Mouse (Mus musculus) liver, embryonic 11.5 days (tissue): ENCODE measurements around the gene Mms22l. TPM values are rescaled to one million over a fixed set of nuclear protein-coding genes. Genes with fewer than 3 reads are reported as not detected.

ENCODE experiments used
- ATAC-seq: fragments of 200-750 bp; cut with Nextera tagmentation; replicated peaks from 2 replicates; pipeline ENCODE4 v1.8.0; 2017; ENCODE audit warnings: moderate number of reproducible peaks, mild to moderate bottlenecking, moderate TSS enrichment, moderate library complexity; ENCODE audit not compliant: low FRiP score
- DNase-seq: peaks from one replicate; pipeline ENCODE4 v3.0.0-alpha.2; 2017; ENCODE audit warnings: low spot score
- H3K27ac ChIP-seq: fragments of 300-500 bp; sonication (generic); 2 replicates; pipeline ENCODE4 v1.5.1; 2014; ENCODE audit warnings: mild to moderate bottlenecking, low read depth, low read length, control low read depth
- H3K27me3 ChIP-seq: fragments of 300-500 bp; sonication (generic); replicated peaks from 2 replicates; pipeline ENCODE4 v1.6.1; 2014; ENCODE audit warnings: low read length, mixed read lengths; ENCODE audit not compliant: control insufficient read depth, insufficient read depth
- H3K36me3 ChIP-seq: fragments of 300-500 bp; sonication (generic); 2 replicates; pipeline ENCODE4 v1.6.1; 2014; ENCODE audit warnings: mild to moderate bottlenecking, low read length, moderate library complexity, mixed read lengths; ENCODE audit not compliant: control insufficient read depth, insufficient read depth
- H3K4me1 ChIP-seq: fragments of 300-500 bp; sonication (generic); replicated peaks from 2 replicates; pipeline ENCODE4 v1.6.1; 2014; ENCODE audit warnings: low read length, mixed read lengths; ENCODE audit not compliant: control insufficient read depth, insufficient read depth
- H3K4me2 ChIP-seq: fragments of 300-500 bp; sonication (generic); 2 replicates; pipeline ENCODE4 v1.6.1; 2014; ENCODE audit warnings: mild to moderate bottlenecking, control low read depth, moderate library complexity
- H3K4me3 ChIP-seq: fragments of 300-500 bp; sonication (generic); 2 replicates; pipeline ENCODE4 v1.5.1; 2014; ENCODE audit warnings: low read depth, low read length, control low read depth
- H3K9ac ChIP-seq: fragments of 300-500 bp; sonication (generic); 2 replicates; pipeline ENCODE4 v1.6.1; 2014; ENCODE audit warnings: low read depth, low read length, control low read depth
- H3K9me3 ChIP-seq: fragments of 300-500 bp; sonication (generic); 2 replicates; pipeline ENCODE4 v1.6.1; 2016; ENCODE audit warnings: low read length, inconsistent platforms, mixed read lengths; ENCODE audit not compliant: control insufficient read depth
- WGBS: fragments of 180-500 bp; shearing (Covaris S2); extraction: QIAGEN DNeasy Blood & Tissue Kit; methylation state at CpG from one replicate; pipeline ENCODE4 v1.1.7; 2014; 5-methylcytosine and 5-hydroxymethylcytosine counted together
- polyA plus RNA-seq: library from polyadenylated mRNA; unstranded; fragments of >200 nt; fragmentation: Nextera tagmentation; extraction: Ambion mirVana; gene quantifications from 2 replicates; pipeline ENCODE4 v1.2.1, GENCODE M21; 2014

Gene Mms22l
- polyA plus RNA-seq, 1 experiment from 2014 or later, result 47.2 TPM

DNA sequence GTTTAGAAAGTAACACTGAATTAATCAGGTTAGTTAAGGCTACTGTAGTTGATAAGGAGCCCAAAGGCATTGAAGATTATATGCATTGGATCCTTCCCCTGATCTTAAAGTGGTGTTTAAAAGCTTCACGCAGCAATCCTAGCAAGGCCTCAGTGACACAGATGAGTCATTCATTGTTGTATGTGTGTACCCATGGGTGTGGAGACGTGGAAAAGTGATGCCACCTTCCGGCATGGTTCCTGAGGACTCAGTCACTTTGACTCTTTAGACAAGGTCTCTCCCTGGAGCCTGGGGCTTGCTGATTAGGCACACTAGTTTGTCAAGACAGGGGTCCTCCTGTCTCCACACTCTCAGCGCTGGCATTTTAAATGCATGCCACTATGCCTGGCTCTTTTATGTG is 60.9 kb downstream of the Mms22l start:
- WGBS, result 73% methylated on average over 4 of the region's 4 CpGs
- DNase-seq, result no peak
- no peaks in the 10 kb centered on the region for H3K27me3 ChIP-seq
- H3K4me1 ChIP-seq, result peaks cover 7% of the 10 kb centered on the region
- H3K4me3 ChIP-seq, result no peak overlapping the region
- no peak for ATAC-seq
- H3K27ac ChIP-seq, result no peak overlapping the region
- H3K9me3 ChIP-seq, result no peaks in the 10 kb centered on the region
- no peaks in the 10 kb centered on the region for H3K36me3 ChIP-seq
- H3K9ac ChIP-seq, result no peak overlapping the region
- no peak overlapping the region for H3K4me2 ChIP-seq

DNA sequence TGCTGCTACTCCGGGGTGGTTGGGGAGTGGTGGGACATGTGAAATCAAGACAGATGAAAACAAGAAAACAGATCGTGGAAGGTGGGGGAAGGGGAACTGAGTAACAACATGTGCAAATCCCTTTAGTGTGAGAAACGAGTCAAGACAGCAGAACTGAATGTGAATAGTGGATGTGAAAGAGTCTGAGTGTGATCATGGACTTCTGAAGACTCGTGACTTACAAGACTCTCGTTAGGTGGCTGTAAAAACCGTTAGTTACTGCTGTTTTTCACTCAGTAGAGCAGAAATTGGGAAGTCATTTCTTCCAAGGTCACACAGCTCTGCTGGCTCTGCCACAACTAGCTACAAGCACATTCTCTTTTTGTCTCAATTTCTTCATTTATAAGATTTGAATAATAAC is 71.8 kb downstream of the Mms22l start:
- ATAC-seq, result no peak

DNA sequence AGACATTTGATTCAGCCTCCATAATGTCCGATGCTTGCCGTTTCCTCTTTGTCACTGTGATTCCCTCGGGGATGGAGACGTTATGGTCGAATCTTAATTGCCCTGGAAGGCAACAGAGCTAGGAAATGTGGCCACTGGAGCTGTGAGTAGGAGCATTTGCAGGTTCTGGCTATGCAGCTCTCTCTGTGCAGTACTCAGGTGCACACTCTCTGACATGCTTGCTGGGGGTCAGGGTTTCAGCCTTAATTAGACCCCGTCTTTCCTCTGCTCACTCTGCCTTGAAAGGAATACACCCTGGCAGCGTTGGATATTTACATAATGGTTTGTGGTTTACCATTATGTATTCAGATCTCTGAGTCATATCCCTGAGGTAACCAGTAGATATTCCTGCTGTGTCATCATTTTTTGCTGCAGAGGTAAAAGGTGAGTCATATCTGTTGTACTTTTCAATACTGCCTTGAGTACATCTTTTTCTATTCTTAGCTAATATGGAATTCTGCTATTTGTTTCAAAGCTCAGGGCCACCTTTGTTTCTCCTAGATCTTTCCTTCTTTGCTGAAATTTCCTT is 72.8 kb downstream of the Mms22l start:
- no peaks in the 10 kb centered on the region for H3K27me3 ChIP-seq
- H3K9me3 ChIP-seq, result no peaks in the 10 kb centered on the region
- H3K9ac ChIP-seq, result no peak overlapping the region
- H3K27ac ChIP-seq, result no peak overlapping the region
- ATAC-seq, result no peak
- WGBS, result 84% methylated on average over 7 of the region's 7 CpGs
- no peak for DNase-seq
- no peaks in the 10 kb centered on the region for H3K4me1 ChIP-seq
- no peak overlapping the region for H3K4me3 ChIP-seq
- no peaks in the 10 kb centered on the region for H3K36me3 ChIP-seq
- H3K4me2 ChIP-seq, result no peak overlapping the region

More for the DNA sequence above, 71.8 kb downstream of the Mms22l start:
- WGBS, result 69% methylated on average over 6 of the region's 6 CpGs
- no peak overlapping the region for H3K27ac ChIP-seq
- no peaks in the 10 kb centered on the region for H3K4me1 ChIP-seq
- no peaks in the 10 kb centered on the region for H3K36me3 ChIP-seq
- H3K27me3 ChIP-seq, result no peaks in the 10 kb centered on the region
- no peak overlapping the region for H3K4me3 ChIP-seq
- H3K9ac ChIP-seq, result no peak overlapping the region
- H3K9me3 ChIP-seq, result no peaks in the 10 kb centered on the region
- no peak for DNase-seq
- H3K4me2 ChIP-seq, result no peak overlapping the region

DNA sequence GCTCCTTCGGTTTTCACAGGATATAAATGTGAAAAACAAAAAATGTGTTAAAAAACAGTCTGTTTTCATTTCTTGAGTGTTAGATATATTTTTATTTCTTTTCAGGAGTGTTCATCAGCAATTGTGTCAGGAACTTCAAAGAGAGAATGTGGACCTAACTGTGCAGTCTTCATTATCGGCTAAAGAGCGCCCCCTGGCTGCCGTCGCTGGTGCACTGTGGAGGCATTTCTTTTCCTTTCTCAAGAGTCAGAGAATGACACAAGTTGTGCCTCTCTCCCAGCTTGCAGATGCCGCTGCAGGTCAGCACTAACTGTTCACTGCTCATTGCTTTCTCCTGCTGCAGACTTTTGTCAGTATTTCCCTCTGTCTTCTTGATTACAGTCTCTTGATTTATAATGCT is 78.0 kb downstream of the Mms22l start:
- peak; percentile 70 for ATAC-seq
- WGBS, result 23% methylated on average over 6 of the region's 6 CpGs
- H3K36me3 ChIP-seq, result peaks cover 13% of the 10 kb centered on the region
- H3K4me3 ChIP-seq, result no peak overlapping the region
- DNase-seq, result peak; percentile 68
- no peaks in the 10 kb centered on the region for H3K9me3 ChIP-seq
- no peak overlapping the region for H3K4me2 ChIP-seq
- H3K4me1 ChIP-seq, result no peaks in the 10 kb centered on the region
- H3K9ac ChIP-seq, result no peak overlapping the region
- H3K27ac ChIP-seq, result no peak overlapping the region
- no peaks in the 10 kb centered on the region for H3K27me3 ChIP-seq

DNA sequence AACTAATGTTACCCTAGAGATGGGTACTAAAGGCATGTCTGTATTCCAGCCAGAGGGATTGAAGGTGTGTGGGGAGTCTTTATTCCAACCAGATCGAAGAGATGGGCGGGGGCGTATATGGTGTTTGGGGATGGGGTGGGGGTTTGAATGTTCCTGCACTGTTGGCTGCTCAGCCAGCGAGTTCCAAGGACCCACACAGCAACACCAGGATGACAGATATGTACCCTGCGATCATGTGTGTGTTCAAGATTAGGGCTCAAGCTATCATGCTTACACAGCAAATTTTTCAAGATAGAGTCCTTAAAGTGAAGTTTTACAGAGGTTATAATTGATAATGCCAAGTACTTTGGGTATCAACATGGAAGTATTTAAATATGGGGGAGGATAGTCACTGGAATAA is 81.3 kb downstream of the Mms22l start:
- no peak for DNase-seq
- ATAC-seq, result peak; percentile 39; the same call in 1 of the 2 replicates
- WGBS, result 82% methylated on average over 5 of the region's 5 CpGs
- peaks cover 19% of the 10 kb centered on the region for H3K36me3 ChIP-seq
- H3K4me2 ChIP-seq, result no peak overlapping the region
- H3K9ac ChIP-seq, result no peak overlapping the region
- no peaks in the 10 kb centered on the region for H3K9me3 ChIP-seq
- H3K4me1 ChIP-seq, result no peaks in the 10 kb centered on the region
- no peaks in the 10 kb centered on the region for H3K27me3 ChIP-seq
- no peak overlapping the region for H3K27ac ChIP-seq
- no peak overlapping the region for H3K4me3 ChIP-seq

DNA sequence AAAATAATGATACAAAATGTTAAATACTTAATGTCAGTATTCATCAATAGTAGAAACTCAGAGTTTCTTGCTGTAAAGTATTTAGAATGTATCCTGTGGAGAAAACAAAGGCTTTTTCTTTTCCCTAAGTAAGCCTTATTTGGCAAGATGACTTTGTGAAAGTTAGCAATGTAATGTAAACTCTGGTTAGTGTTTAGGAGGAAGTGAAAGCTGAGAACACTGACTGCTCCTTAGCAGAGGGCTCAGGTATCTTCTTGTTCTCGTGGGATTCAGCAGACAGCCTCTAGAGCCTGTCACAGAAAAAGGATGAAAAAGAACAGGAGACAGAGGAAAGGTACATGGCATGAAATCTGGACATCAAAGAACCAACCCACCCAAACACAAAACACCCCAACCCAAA is 86.0 kb downstream of the Mms22l start:
- no peak overlapping the region for H3K4me3 ChIP-seq
- 52% methylated on average over 1 of the region's 1 CpGs for WGBS
- no peaks in the 10 kb centered on the region for H3K9me3 ChIP-seq
- peaks cover 14% of the 10 kb centered on the region; the same call in 1 of the 2 replicates for H3K36me3 ChIP-seq
- no peak overlapping the region for H3K27ac ChIP-seq
- DNase-seq, result no peak
- no peak overlapping the region for H3K9ac ChIP-seq
- no peak for ATAC-seq
- no peaks in the 10 kb centered on the region for H3K4me1 ChIP-seq
- no peak overlapping the region for H3K4me2 ChIP-seq
- H3K27me3 ChIP-seq, result no peaks in the 10 kb centered on the region

DNA sequence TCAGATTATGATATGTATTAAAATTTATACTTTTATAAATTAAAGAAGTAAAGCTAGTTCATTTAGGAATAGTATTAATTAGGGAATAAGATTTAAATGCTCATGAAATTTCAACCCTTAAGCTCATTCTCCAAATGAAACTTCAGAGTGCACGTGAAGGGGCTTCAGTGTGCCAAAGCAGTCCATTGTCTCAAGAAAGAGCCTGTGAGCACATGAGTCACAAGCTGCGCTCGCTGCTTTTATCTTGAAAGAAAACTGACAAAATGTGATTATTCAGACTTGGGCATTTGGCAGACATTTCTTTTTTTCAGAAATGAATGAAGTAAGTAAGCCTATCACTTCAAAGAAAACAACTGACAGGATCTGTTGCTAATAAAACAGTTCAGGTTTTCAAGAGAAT is 87.7 kb downstream of the Mms22l start:
- whole genome bisulfite sequencing, result 90% methylated on average over 3 of the region's 3 CpGs
- no peaks in the 10 kb centered on the region for H3K27me3 ChIP-seq
- no peaks in the 10 kb centered on the region for H3K9me3 ChIP-seq
- no peaks in the 10 kb centered on the region for H3K4me1 ChIP-seq
- DNase-seq (no peak), ATAC-seq (no peak)
- peaks cover 19% of the 10 kb centered on the region for H3K36me3 ChIP-seq
- no peak overlapping the region for H3K4me3 ChIP-seq
- no peak overlapping the region for H3K27ac ChIP-seq
- H3K4me2 ChIP-seq, result no peak overlapping the region
- no peak overlapping the region for H3K9ac ChIP-seq

DNA sequence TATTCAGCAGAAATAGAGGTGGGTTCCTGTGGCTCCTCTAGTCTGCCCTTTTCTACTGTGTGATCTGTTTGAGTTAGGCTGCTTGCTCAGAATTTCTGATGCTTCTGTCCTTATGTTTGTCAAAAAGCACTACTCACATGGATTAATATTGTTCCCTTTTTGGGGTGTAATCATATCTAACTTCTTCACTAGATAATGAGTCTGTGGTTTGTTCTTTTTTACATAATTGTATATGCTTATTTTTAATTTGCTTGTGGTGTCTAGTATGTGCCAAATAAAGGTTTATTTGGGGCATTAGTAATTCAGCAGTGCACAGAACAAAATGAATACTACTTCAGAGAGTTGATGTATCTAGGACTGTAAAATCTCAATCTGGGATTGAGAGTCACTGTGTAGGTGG is 98.6 kb downstream of the Mms22l start:
- Histone ChIP-seq H3K9me3 (no peaks in the 10 kb centered on the region), H3K27ac (no peak overlapping the region), H3K4me3 (no peak overlapping the region), H3K36me3 (peaks cover 3% of the 10 kb centered on the region; the same call in 1 of the 2 replicates), H3K9ac (no peak overlapping the region), H3K4me2 (no peak overlapping the region), H3K4me1 (peaks cover 3% of the 10 kb centered on the region; the same call in 1 of the 2 replicates), H3K27me3 (no peaks in the 10 kb centered on the region)
- DNase-seq (no peak), ATAC-seq (no peak)

DNA sequence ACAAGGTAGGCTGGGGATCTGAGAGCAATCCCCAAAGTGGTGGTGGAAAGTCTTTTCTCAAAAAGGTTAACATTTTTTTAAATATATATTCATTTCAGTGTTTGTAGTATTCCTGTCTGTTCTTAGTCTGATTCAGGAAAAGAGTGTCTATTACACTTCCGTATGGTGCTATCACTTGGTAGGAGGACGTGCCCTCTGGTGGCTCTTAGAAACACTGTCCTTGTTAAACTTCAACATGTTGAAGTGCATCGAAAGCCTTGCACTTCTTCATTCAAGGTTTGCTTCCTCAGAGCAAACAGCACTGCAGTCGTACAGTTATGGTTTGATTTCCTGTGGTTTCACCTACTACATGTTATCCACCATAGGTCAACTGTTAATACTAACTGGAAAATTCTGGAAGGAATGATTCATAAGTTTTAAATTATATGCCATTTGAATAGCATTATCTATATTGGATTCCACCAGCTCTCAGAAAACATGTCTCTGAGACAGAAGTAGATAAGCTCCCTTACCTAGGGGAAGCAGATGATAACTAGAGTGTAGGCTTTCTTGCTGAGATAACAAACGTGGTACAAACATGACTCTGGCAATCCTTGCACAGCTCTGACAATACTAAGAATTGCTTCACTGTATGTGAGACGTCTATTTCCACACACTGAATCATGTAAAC is 100.8 kb downstream of the Mms22l start:
- no peak overlapping the region for H3K9ac ChIP-seq
- peak; percentile 83 for ATAC-seq
- peaks cover 10% of the 10 kb centered on the region for H3K36me3 ChIP-seq
- H3K4me1 ChIP-seq, result peaks cover 3% of the 10 kb centered on the region; the same call in 1 of the 2 replicates
- H3K27me3 ChIP-seq, result no peaks in the 10 kb centered on the region
- no peak overlapping the region for H3K27ac ChIP-seq
- H3K4me3 ChIP-seq, result no peak overlapping the region
- WGBS, result 64% methylated on average over 6 of the region's 6 CpGs
- no peak for DNase-seq
- H3K4me2 ChIP-seq, result no peak overlapping the region
- no peaks in the 10 kb centered on the region for H3K9me3 ChIP-seq
